In genomic region chr9:27937253-27937652, GRCm38 (mm10) we compare ENCODE assay signal across 24 mouse cellular contexts.
DNase-seq lines count a peak whose midpoint lies in the region; ATAC-seq and TF ChIP-seq lines count a peak whose summit lies in the region.
"Had no signal": no experiment of that assay in that cellular context is flagged by ENCODE, and none has a peak within 500 bp of the region (broad histone marks: within the 10 kb centered on the region; RNA-seq: fewer than 3 reads in every experiment).

No protein-coding gene starts in this region.

- H3K4me3 ChIP-seq in kidney, postnatal 0 days (replicated peaks; ENCODE audit: low read depth, low read length) = no peak overlapping the region
- H3K4me3 ChIP-seq: forebrain, embryonic 13.5 days; heart, embryonic 13.5 days; limb, embryonic 13.5 days; liver, embryonic 15.5 days; midbrain, embryonic 10.5 days; neural tube, embryonic 12.5 days had no signal

- H3K27ac ChIP-seq in kidney, postnatal 0 days = no peak overlapping the region
- H3K27ac ChIP-seq: forebrain, embryonic 13.5 days; heart, embryonic 13.5 days; hindbrain, embryonic 14.5 days; limb, embryonic 13.5 days; liver, embryonic 15.5 days; macrophage; midbrain, embryonic 10.5 days; neural tube, embryonic 12.5 days; stomach, postnatal 0 days had no signal

- no peaks in the 10 kb centered on the region for H3K9me3 ChIP-seq in kidney, postnatal 0 days (replicated peaks; ENCODE audit: low read length)
- H3K9me3 ChIP-seq: G1E; heart, embryonic 13.5 days; limb, embryonic 13.5 days; liver, embryonic 15.5 days; midbrain, embryonic 10.5 days; neural tube, embryonic 12.5 days had no signal

- no peak overlapping the region for H3K9ac ChIP-seq in kidney, postnatal 0 days (ENCODE audit: low read depth, low read length)
- H3K9ac ChIP-seq: forebrain, embryonic 13.5 days; heart, embryonic 13.5 days; hindbrain, embryonic 14.5 days; limb, embryonic 13.5 days; liver, embryonic 15.5 days; neural tube, embryonic 12.5 days had no signal

- no peak for TF ChIP-seq CTCF in kidney, postnatal 0 days (IDR thresholded peaks at IDR 0.05; ENCODE audit: low read depth)

- H3K27me3 ChIP-seq in kidney, postnatal 0 days (ENCODE audit: insufficient read depth, low read length) = no peaks in the 10 kb centered on the region
- H3K27me3 ChIP-seq: forebrain, embryonic 13.5 days; heart, embryonic 13.5 days; liver, embryonic 15.5 days; neural tube, embryonic 12.5 days had no signal

- H3K4me1 ChIP-seq in kidney, postnatal 0 days (replicated peaks; ENCODE audit: insufficient read depth, low read length) = no peaks in the 10 kb centered on the region
- H3K4me1 ChIP-seq: forebrain, embryonic 13.5 days; liver, embryonic 15.5 days; midbrain, embryonic 10.5 days had no signal

- ATAC-seq in kidney, postnatal 0 days (replicated peaks; ENCODE audit: low FRiP score, low read depth) = no peak
- ATAC-seq: forebrain, embryonic 13.5 days had no signal

- H3K36me3 ChIP-seq in kidney, postnatal 0 days (ENCODE audit: insufficient read depth, low read length) = no peaks in the 10 kb centered on the region
- H3K36me3 ChIP-seq: G1E; heart, embryonic 13.5 days; limb, embryonic 13.5 days; liver, embryonic 15.5 days; midbrain, embryonic 10.5 days; neural tube, embryonic 12.5 days had no signal

- peak; percentile 6 for DNase-seq in embryo, embryonic 11 days
- DNase-seq in embryo, embryonic 9.5 days (ENCODE audit: extremely low spot score) = no peak
- peak; percentile 40 for DNase-seq in kidney, postnatal 0 days (ENCODE audit: low spot score)
- no peak for DNase-seq in kidney, adult 11 months
- peak; percentile 54 for DNase-seq in gastrocnemius, postnatal 25 days
- peak; percentile 86 for DNase-seq in skeletal muscle tissue, adult 2 months (ENCODE audit: low read depth, low spot score)
- no peak for DNase-seq in spleen, postnatal 4 days (ENCODE audit: low spot score in 2 of 2)
- DNase-seq in yolk sac, embryonic 10.5 days (ENCODE audit: low spot score) = no peak
- DNase-seq: adrenal gland, postnatal 25 days; cerebellum, adult 11 months; cerebellum, postnatal 14 days; kidney, adult 18-20 months; kidney, postnatal 4 days; right cerebral cortex, postnatal 25 days had no signal

- H3K4me2 ChIP-seq in kidney, postnatal 0 days (ENCODE audit: low read length) = no peak overlapping the region
- H3K4me2 ChIP-seq: forebrain, embryonic 13.5 days; heart, embryonic 13.5 days; hindbrain, embryonic 14.5 days; limb, embryonic 13.5 days; liver, embryonic 15.5 days; neural tube, embryonic 12.5 days had no signal

Comparison
In these comparisons a context has a peak if more than half of its experiments do, and no peak if none do; other contexts are left out.
1. DNase-seq: peak in embryo, embryonic 11 days (single experiment), kidney, postnatal 0 days (single experiment), gastrocnemius, postnatal 25 days (single experiment) and skeletal muscle tissue, adult 2 months (single experiment); none in embryo, embryonic 9.5 days (single experiment), kidney, adult 11 months (single experiment), spleen, postnatal 4 days (0 of 2) and yolk sac, embryonic 10.5 days (single experiment).